Mouse (Mus musculus) lung, postnatal 4 days (tissue): ENCODE results near the gene Sgms2.
"Not testable (repeated sequence)": the region's sequence is repeated elsewhere in the genome, so short reads cannot be mapped to it uniquely, and the experiment has no call there.

Source experiments
- DNase-seq, 2 experiments: peaks; one replicate each; pipeline ENCODE4 v3.0.0; 2021

The Sgms2 gene

GRCm38 (mm10) chr3:131356026-131356425, 135.2 kb downstream of the Sgms2 start:
- no peak for DNase-seq

DNA sequence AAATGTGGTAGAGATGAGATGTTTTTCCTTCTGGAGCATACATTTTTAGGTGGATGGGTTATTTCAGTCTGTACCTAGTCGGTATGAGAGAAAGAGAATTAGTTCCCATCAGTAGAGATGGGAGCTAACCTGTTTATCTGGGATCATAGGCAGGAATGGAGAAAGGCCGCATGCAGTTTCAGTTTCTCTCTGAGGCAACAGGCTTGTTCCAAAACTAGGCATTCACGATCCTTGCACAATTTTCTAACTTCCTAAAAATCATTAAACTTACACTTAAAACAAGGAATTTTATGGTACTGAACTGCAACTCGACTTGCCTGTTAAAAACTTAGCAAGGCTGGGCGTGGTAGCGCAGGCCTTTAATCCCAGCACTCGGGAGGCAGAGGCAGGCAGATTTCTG, 140.7 kb downstream of the Sgms2 start:
- DNase-seq: no peak

DNA sequence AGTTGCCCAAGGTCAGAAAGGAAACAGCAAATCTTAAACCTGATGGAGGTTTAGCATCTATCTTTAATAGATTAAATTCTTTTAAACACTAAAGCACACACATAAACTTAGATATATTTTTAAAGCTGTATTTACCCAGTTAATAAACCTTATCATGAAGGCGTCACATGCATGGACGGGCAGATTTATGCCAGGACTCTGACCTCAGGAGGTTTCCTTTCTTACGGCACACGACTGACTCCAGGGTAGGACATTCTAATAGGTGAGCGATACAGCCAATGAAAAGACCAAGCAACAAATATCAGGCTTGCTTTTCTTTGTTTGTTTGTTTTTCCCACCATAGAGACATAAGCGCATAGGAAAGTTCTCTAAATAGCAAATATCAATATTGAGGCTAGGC, 142.2 kb downstream of the Sgms2 start:
- no peak for DNase-seq

- DNase-seq: no peak
These were observed 142.6 kb downstream of the Sgms2 start for GRCm38 (mm10) chr3:131348579-131348950.

DNA sequence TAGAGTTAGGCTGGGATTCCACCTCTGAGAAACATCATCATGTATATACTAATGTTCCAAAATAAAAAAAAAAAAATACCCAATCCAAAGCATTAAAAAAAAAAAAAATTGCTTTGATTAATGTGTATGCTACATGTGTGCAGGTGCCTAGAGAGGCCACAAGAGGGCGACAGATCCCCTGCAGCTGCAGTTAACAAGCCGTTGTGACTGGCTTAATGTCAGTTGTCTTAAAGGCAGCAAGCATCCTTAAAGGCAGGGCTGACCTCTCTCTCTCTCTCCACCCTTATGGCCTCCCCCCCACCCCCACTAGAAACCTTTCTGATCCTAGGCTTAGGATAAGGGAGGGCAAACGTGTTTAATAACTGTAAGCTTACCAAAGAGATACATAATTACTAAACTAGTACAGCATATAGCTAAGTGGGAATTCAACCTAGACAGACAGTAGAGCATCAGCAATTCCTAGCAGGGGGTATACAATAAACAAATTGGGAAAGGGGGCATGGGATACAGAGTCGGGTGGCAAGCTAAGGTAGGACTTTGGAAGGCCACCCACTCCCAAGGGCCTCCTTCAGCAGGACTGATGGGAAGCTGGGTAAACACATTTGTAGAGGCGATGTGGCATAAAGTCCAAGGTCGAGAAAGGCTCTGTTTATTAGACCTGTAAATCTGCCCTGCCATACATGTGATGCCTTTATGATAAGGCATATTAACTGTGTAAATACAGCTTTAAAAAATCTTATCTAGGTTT, 143.2 kb downstream of the Sgms2 start:
- DNase-seq: peak; percentile 41 to 57

GRCm38 (mm10) chr3:131345903-131346302, 145.3 kb downstream of the Sgms2 start:
- no peak for DNase-seq

DNA sequence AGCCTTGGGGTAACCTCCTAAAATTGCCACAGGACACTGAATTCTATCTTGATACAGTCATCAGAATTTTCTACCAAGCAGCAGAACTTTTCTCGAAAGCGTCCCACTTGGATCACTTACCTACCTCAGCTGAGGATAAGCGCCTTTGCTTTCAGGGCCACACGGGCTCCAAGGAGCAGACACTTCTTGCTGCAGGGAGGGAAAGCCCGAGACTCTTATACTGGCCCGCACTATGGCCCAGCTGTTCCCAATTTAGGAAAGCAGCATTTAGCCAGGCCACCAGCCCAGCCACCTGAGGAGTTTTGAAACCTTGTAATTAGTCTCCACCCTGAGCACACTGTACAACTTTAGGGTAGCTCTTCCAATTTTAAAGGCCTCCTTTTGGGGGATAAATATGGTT, 147.9 kb downstream of the Sgms2 start:
- DNase-seq: no peak

- DNase-seq: no peak
These were observed 150.3 kb downstream of the Sgms2 start for GRCm38 (mm10) chr3:131340885-131341284.

- DNase-seq: no peak
These were observed 151.9 kb downstream of the Sgms2 start for GRCm38 (mm10) chr3:131339280-131339679.

GRCm38 (mm10) chr3:131337749-131338148, 153.5 kb downstream of the Sgms2 start:
- not testable (repeated sequence) for DNase-seq

DNA sequence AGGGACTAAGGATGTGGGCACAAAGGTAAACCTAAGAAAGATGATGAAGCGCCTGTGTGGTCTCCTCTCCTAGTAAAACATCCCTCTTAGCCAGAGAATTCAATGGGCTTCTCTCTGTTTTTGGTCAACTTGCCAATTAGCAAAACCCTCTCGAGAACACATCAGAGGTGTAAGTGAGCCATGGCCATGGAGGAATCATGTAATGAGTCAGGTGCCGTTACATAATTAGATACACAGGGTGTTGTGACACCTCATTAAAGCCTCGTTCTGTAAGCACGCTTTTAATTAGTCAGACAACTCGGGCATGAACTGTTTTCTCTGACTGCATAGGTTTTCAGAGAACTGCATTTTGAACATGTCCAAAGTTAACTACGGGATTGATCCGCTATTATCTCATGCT, 154.6 kb downstream of the Sgms2 start:
- no peak for DNase-seq

DNA sequence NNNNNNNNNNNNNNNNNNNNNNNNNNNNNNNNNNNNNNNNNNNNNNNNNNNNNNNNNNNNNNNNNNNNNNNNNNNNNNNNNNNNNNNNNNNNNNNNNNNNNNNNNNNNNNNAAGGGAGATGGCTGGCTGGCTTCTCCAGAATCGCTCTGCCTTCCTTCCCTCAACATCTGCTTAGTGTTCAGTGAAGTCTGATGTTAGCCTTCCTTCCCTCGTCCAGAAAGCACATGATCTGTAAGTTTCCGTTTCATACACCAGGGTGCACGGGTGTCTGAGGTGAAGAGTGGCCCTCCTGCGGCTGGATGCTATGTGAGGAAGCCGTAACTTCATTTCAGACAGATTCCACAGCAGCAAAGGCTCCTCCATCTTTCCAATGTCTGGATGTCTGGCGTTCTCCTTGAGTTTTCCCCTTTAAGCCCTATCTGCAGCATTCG, 156.1 kb downstream of the Sgms2 start:
- DNase-seq: no peak

DNA sequence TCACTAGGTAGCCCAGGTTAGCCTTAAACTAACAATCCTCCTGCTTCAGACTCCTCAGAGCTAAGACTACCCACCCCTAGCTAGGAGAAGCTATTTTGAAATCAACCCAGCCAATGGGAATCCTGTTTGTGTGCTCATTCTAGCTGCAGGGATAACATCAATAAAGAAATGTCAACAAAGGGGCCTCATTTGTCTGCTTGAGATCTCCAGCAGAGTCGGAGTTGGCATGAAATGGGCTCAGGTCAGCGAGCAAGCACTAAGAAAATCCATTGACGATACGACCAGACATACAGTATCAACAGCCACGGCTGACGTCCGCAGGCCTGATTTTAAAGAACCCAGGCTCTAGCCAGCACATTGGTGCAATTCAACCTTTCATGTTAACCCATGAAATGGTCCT, 164.0 kb downstream of the Sgms2 start:
- DNase-seq: no peak

- no peak for DNase-seq
These were observed 164.6 kb downstream of the Sgms2 start for GRCm38 (mm10) chr3:131326637-131327036.

GRCm38 (mm10) chr3:131322081-131322815, 169.0 kb downstream of the Sgms2 start:
- no peak for DNase-seq

GRCm38 (mm10) chr3:131320184-131320583, 171.0 kb downstream of the Sgms2 start:
- DNase-seq: peak; percentile 66 to 80

- DNase-seq: no peak
These were observed 173.0 kb downstream of the Sgms2 start for GRCm38 (mm10) chr3:131318211-131318610.

DNA sequence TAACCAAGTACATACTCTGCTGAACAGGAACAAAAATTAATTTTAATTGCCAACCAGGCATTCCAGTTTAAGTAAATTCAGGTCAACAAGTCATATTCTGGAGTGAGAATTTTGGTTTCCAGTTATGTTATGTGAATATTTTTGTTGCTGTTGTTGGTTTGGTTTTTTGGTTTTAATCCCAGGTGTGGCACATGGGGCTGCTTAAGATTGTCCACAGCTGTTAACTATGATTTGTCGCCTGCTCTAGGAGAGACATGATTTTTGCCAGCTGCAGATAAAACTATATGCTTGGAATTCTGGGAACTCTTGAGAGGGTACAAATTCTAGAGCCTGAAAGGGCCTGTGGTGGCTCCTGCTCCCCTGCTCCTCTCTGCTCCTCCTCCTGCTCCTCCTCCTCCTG, 174.1 kb downstream of the Sgms2 start:
- no peak for DNase-seq

- no peak for DNase-seq
These were observed 175.2 kb downstream of the Sgms2 start for GRCm38 (mm10) chr3:131315957-131316510.

- DNase-seq: no peak
These were observed 178.9 kb downstream of the Sgms2 start for GRCm38 (mm10) chr3:131312340-131312739.

GRCm38 (mm10) chr3:131310572-131310971, 180.6 kb downstream of the Sgms2 start:
- DNase-seq: no peak

DNA sequence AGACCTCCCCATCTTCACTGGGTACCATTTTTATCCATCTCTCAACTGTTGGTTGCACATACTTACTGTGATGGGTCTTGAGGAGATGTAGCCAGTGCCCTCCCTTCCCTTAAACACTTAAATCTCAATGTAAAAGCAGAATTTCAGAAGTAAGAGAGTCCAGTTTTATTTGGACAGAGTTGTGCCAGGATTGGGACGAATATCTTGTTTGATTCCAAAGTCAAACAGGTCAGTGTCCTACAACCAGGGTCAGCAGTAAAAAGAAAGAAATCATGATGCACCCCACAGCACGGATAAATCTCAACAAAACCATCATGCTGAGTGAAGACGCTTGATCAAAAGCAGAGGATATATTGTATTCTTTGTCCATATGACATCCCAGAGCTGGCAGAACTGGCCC, 183.4 kb downstream of the Sgms2 start:
- no peak for DNase-seq

GRCm38 (mm10) chr3:131306255-131306654, 185.0 kb downstream of the Sgms2 start:
- no peak for DNase-seq

DNA sequence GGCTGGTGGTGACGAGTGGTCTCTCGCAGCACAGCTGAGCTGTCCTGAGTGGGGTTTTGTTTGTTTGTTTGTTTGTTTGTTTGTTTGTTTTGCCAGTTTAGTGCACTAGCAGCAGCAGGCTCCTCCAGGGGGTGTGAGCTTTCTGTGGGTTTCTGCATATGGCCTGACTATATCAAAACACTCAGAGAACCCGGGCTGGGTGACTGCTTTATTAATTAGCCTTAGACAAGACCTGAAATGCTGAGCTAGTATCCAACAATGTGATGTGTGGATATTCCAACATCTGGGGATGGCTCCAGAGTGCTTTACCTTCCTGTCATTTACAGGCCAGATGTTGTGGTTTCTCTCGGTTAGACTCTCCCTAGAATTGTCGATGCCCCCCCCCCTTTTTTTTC, 187.9 kb downstream of the Sgms2 start:
- no peak for DNase-seq
